Mouse (Mus musculus): ENCODE data around the gene Fxyd6. TPM values are rescaled to one million over a fixed set of nuclear protein-coding genes. Genes with fewer than 3 reads are reported as not detected.

Gene Fxyd6
- total and polyA plus RNA-seq, 2 experiments = 0.46 to 0.56 TPM

DNA sequence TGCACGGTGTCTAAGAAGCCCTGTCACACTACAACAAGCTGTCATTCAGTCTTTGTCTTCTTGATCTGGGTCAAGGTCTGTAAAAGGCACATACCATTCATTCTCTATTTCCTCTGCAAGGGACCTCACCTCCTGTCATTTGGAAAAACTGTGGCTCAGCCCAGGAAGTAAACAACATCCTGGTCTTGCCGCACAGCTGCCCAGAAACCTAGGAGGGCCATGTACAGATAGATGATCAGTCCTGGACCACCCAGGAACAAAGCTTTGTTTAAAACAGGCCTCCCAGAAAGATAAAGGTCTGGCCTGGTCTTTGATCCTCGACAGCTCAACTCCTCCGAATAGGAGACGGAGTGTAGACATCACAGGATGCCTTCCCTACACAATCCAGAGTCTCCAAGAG, 20.1 kb upstream of the Fxyd6 start:
- no peaks in the 10 kb centered on the region for H3K79me2 ChIP-seq (ENCODE audit: control insufficient read depth, insufficient read depth, low read length)
- no peaks in the 10 kb centered on the region for H3K27me3 ChIP-seq (ENCODE audit: control insufficient read depth, insufficient read depth, low read length)
- H3K4me1 ChIP-seq (ENCODE audit: control insufficient read depth, insufficient read depth, low read length) = no peaks in the 10 kb centered on the region
- no peak for DNase-seq (ENCODE audit: extremely low read depth, low read depth, low spot score)
- TF ChIP-seq CTCF (IDR thresholded peaks at IDR 0.05; ENCODE audit: low read depth, low read length) = no peak
- no peak for TF ChIP-seq POLR2A (IDR thresholded peaks at IDR 0.05; ENCODE audit: extremely low read depth, insufficient read depth, low read length)
- no peak overlapping the region for H3K27ac ChIP-seq (replicated peaks; ENCODE audit: insufficient read depth, low read depth, low read length)
- 48% methylated on average over 5 of the region's 5 CpGs for WGBS
- no peak overlapping the region for H3K4me3 ChIP-seq (ENCODE audit: insufficient read depth, low read depth, low read length)
- no peak overlapping the region for H3K9ac ChIP-seq (ENCODE audit: low read depth, low read length)
- no peaks in the 10 kb centered on the region for H3K36me3 ChIP-seq (ENCODE audit: control insufficient read depth, insufficient read depth, low read length)

DNA sequence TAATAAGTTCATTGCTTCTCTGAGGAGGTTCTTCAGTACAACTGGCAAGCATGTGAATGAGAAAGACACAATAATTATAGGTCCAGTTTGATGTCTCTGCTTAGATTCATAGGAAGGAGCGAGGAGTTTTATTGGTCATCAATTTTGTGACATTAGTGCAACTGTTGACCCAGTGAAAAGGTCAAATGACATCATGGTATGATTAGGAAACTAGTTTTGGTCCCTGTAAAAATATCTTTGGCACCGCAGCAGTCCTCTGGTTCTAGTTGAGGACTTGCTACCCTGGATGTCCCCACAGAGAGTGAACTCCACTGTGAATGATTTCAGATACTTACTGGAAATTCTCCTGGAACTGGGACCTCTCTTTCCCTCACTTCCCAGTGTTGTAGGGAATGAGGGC, 14.8 kb upstream of the Fxyd6 start:
- peak; percentile 71 for DNase-seq (ENCODE audit: extremely low read depth, low read depth, low spot score)

DNA sequence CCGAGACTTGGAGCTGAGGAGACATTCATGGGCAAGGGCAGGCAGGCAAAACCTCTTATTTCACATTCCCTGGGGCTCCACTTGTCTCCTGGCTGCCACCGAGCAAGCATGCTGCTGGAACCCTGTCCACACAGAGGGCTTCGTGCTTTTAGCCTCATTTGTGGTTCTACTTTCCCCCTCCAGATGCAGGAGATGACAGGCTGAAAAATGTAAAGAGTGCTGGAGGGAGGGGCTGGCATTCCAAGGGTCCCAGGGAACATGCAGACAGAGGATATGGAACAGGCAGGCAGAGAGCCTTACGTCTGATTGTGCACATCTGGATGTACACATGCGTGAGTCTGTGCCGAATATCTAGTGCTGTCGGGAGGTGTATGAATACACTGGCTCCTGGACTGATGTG, 11.6 kb upstream of the Fxyd6 start:
- WGBS = 73% methylated on average over 7 of the region's 7 CpGs
- Histone ChIP-seq H3K9ac (ENCODE audit: low read depth, low read length) (no peak overlapping the region), H3K36me3 (ENCODE audit: control insufficient read depth, insufficient read depth, low read length) (no peaks in the 10 kb centered on the region), H3K4me1 (ENCODE audit: control insufficient read depth, insufficient read depth, low read length) (no peaks in the 10 kb centered on the region), H3K79me2 (ENCODE audit: control insufficient read depth, insufficient read depth, low read length) (no peaks in the 10 kb centered on the region), H3K27me3 (ENCODE audit: control insufficient read depth, insufficient read depth, low read length) (no peaks in the 10 kb centered on the region), H3K27ac (replicated peaks; ENCODE audit: insufficient read depth, low read depth, low read length) (no peak overlapping the region), H3K4me3 (ENCODE audit: insufficient read depth, low read depth, low read length) (no peak overlapping the region)
- DNase-seq (ENCODE audit: extremely low read depth, low read depth, low spot score) = no peak
- no peak for TF ChIP-seq POLR2A (IDR thresholded peaks at IDR 0.05; ENCODE audit: extremely low read depth, insufficient read depth, low read length)
- TF ChIP-seq CTCF (IDR thresholded peaks at IDR 0.05; ENCODE audit: low read depth, low read length) = no peak

More for the DNA sequence above, 14.8 kb upstream of the Fxyd6 start:
- Histone ChIP-seq H3K9ac (ENCODE audit: low read depth, low read length) (no peak overlapping the region), H3K4me1 (ENCODE audit: control insufficient read depth, insufficient read depth, low read length) (no peaks in the 10 kb centered on the region), H3K36me3 (ENCODE audit: control insufficient read depth, insufficient read depth, low read length) (no peaks in the 10 kb centered on the region), H3K27me3 (ENCODE audit: control insufficient read depth, insufficient read depth, low read length) (no peaks in the 10 kb centered on the region), H3K27ac (replicated peaks; ENCODE audit: insufficient read depth, low read depth, low read length) (no peak overlapping the region), H3K4me3 (ENCODE audit: insufficient read depth, low read depth, low read length) (no peak overlapping the region), H3K79me2 (ENCODE audit: control insufficient read depth, insufficient read depth, low read length) (no peaks in the 10 kb centered on the region)
- WGBS = 14% methylated on average over 2 of the region's 2 CpGs
- TF ChIP-seq POLR2A (IDR thresholded peaks at IDR 0.05; ENCODE audit: extremely low read depth, insufficient read depth, low read length) = no peak
- TF ChIP-seq CTCF (IDR thresholded peaks at IDR 0.05; ENCODE audit: low read depth, low read length) = no peak

DNA sequence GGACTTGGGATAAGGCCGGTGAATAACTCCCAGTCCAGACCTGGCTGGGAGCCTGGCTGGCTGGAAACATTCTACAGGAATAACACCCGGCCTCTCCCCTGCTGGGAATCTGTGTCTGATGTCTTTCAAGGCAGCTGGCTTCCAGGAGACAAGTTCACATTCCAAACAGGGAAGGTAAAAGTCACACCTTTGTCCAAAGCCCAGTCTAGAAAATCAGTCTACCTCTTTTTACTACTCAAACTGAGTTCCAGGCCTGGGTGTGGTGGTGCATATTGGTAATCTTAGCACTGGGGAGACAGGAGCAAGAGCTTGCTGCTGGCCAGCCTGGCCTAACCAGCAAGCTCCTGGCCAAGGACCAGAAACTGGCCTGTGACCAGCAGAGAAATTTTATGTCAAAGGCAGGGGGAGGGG, 7.9 kb upstream of the Fxyd6 start:
- no peak for DNase-seq (ENCODE audit: extremely low read depth, low read depth, low spot score)
- no peak overlapping the region for H3K27ac ChIP-seq (replicated peaks; ENCODE audit: insufficient read depth, low read depth, low read length)
- 47% methylated on average over 2 of the region's 2 CpGs for WGBS

DNA sequence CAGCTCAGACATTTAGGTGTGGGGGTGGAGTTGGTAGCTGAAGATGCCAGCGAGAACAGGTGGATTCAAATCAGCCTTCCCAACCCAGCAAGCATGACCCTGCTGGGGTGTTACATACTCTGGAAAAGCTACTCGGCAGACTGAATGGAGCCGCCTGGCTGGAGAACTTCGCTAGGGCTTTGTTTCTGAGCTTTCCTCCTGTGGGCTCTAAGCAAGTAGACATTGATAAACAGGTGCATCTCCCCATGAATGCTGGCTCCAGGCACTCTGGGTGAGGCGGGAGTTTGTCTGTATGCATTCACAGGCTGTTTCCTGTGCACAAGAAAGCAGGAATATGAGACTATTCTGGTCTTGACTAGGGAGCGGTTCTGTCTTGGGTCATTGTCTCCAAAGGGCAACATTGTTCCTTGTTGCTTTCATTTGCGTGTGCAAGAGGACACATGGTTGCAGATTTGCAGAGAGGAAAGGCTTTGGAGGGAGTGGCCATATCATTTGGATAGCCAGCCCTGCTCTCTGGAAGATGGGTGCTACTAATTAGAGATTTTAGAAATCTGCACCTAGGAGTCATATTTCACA, 6.3 kb upstream of the Fxyd6 start:
- no peaks in the 10 kb centered on the region for H3K79me2 ChIP-seq (ENCODE audit: control insufficient read depth, insufficient read depth, low read length)
- H3K27ac ChIP-seq (replicated peaks; ENCODE audit: insufficient read depth, low read depth, low read length) = no peak overlapping the region
- TF ChIP-seq CTCF (IDR thresholded peaks at IDR 0.05; ENCODE audit: low read depth, low read length) (no peak), POLR2A (IDR thresholded peaks at IDR 0.05; ENCODE audit: extremely low read depth, insufficient read depth, low read length) (no peak)
- DNase-seq (ENCODE audit: extremely low read depth, low read depth, low spot score) = no peak
- no peaks in the 10 kb centered on the region for H3K4me1 ChIP-seq (ENCODE audit: control insufficient read depth, insufficient read depth, low read length)
- no peak overlapping the region for H3K4me3 ChIP-seq (ENCODE audit: insufficient read depth, low read depth, low read length)
- H3K9ac ChIP-seq (ENCODE audit: low read depth, low read length) = no peak overlapping the region
- H3K36me3 ChIP-seq (ENCODE audit: control insufficient read depth, insufficient read depth, low read length) = no peaks in the 10 kb centered on the region
- WGBS = 55% methylated on average over 7 of the region's 7 CpGs
- H3K27me3 ChIP-seq (ENCODE audit: control insufficient read depth, insufficient read depth, low read length) = no peaks in the 10 kb centered on the region

More for the DNA sequence above, 7.9 kb upstream of the Fxyd6 start:
- Histone ChIP-seq H3K4me3 (ENCODE audit: insufficient read depth, low read depth, low read length) (no peak overlapping the region), H3K79me2 (ENCODE audit: control insufficient read depth, insufficient read depth, low read length) (no peaks in the 10 kb centered on the region), H3K36me3 (ENCODE audit: control insufficient read depth, insufficient read depth, low read length) (no peaks in the 10 kb centered on the region), H3K9ac (ENCODE audit: low read depth, low read length) (no peak overlapping the region), H3K4me1 (ENCODE audit: control insufficient read depth, insufficient read depth, low read length) (no peaks in the 10 kb centered on the region), H3K27me3 (ENCODE audit: control insufficient read depth, insufficient read depth, low read length) (no peaks in the 10 kb centered on the region)
- TF ChIP-seq CTCF (IDR thresholded peaks at IDR 0.05; ENCODE audit: low read depth, low read length) (no peak), POLR2A (IDR thresholded peaks at IDR 0.05; ENCODE audit: extremely low read depth, insufficient read depth, low read length) (no peak)

DNA sequence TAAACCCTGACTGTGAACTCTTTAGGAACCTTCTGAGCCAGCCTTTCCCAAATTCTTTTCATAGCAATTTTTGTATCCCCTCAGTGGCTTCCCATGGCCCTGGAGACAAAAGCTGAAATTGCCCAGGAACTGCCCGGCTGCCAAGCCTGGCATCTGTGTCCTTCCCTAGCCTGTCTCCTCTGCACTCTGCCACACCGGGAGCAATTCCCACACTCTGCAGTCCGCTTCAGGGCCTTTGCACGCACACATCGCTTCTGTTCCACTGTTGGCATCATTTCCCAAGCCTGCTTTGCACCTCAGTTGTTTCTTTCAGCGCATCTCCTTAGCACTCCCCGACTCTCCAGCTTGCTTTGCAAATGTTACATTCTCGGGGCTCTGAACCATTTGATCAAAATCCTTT, 2.3 kb upstream of the Fxyd6 start:
- WGBS = 69% methylated on average over 8 of the region's 8 CpGs
- Histone ChIP-seq H3K36me3 (ENCODE audit: control insufficient read depth, insufficient read depth, low read length) (no peaks in the 10 kb centered on the region), H3K9ac (ENCODE audit: low read depth, low read length) (no peak overlapping the region), H3K4me3 (ENCODE audit: insufficient read depth, low read depth, low read length) (no peak overlapping the region), H3K4me1 (ENCODE audit: control insufficient read depth, insufficient read depth, low read length) (no peaks in the 10 kb centered on the region), H3K27ac (replicated peaks; ENCODE audit: insufficient read depth, low read depth, low read length) (no peak overlapping the region), H3K27me3 (ENCODE audit: control insufficient read depth, insufficient read depth, low read length) (peaks cover 7% of the 10 kb centered on the region; the same call in 1 of the 2 replicates), H3K79me2 (ENCODE audit: control insufficient read depth, insufficient read depth, low read length) (no peaks in the 10 kb centered on the region)
- TF ChIP-seq POLR2A (IDR thresholded peaks at IDR 0.05; ENCODE audit: extremely low read depth, insufficient read depth, low read length) (no peak), CTCF (IDR thresholded peaks at IDR 0.05; ENCODE audit: low read depth, low read length) (no peak)
- no peak for DNase-seq (ENCODE audit: extremely low read depth, low read depth, low spot score)

All from liver, adult 2 months (tissue).